ENCODE assay signal across 8 mouse cellular contexts in the genomic region with DNA sequence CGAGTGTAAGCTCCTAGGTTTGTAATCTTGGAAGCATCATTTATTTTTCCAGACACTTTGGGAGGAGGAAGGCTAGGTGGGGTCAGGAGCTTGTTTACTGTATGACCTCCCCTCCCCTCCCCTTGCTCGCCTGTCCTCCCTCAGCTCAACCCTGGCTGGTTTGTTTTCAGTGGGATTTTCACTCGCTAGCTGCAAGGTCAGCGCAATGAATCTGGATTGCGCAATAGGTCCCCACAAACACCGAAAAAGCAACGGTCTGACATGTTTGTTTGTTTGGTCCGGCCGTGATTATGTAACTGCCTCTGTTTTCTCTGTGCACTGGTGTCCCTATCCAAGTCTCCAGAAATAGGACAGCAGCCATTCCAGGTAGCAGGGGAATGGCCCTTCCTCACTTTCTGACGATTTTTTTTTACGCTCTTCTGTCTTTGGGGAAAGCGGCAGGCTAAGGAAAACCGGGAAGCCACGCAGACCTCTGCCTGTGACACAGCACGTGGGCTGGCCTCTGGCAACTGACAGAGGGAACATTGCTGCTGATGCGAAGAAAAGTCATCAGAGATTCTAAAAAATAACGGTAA.
DNase-seq lines count a peak whose midpoint lies in the region; ATAC-seq and TF ChIP-seq lines count a peak whose summit lies in the region.

No protein-coding gene starts in this region.

- H3K27me3 ChIP-seq in spleen, adult 2 months (ENCODE audit: control insufficient read depth, insufficient read depth, low read length): no peaks in the 10 kb centered on the region
- H3K27me3 ChIP-seq in embryonic facial prominence, embryonic 10.5 days (replicated peaks; ENCODE audit: low read depth, poor library complexity, severe bottlenecking): peaks cover 33% of the 10 kb centered on the region
- H3K27me3 ChIP-seq in hindbrain, embryonic 10.5 days (ENCODE audit: insufficient read depth, poor library complexity, severe bottlenecking): peaks cover 21% of the 10 kb centered on the region
- peaks cover 28% of the 10 kb centered on the region; the same call in 1 of the 2 replicates for H3K27me3 ChIP-seq in limb, embryonic 10.5 days (ENCODE audit: low read depth, poor library complexity, severe bottlenecking)

- TF ChIP-seq POLR2A in spleen, adult 2 months (IDR thresholded peaks at IDR 0.05; ENCODE audit: low read depth, low read length): no peak

- no peaks in the 10 kb centered on the region for H3K36me3 ChIP-seq in spleen, adult 2 months (ENCODE audit: control insufficient read depth, insufficient read depth, low read length)
- H3K36me3 ChIP-seq in embryonic facial prominence, embryonic 10.5 days (replicated peaks): no peaks in the 10 kb centered on the region
- H3K36me3 ChIP-seq in hindbrain, embryonic 10.5 days: no peaks in the 10 kb centered on the region
- H3K36me3 ChIP-seq in limb, embryonic 10.5 days: no peaks in the 10 kb centered on the region

- WGBS in spleen, adult 2 months: 45% methylated on average over 17 of the region's 17 CpGs
- 6% methylated on average over 17 of the region's 17 CpGs for WGBS in embryonic facial prominence, embryonic 10.5 days
- 6% methylated on average over 17 of the region's 17 CpGs for WGBS in hindbrain, embryonic 10.5 days
- 8% methylated on average over 17 of the region's 17 CpGs for WGBS in limb, embryonic 10.5 days

- no peak for DNase-seq in spleen, adult 2 months (ENCODE audit: low read depth in 1 of 2, low spot score in 2 of 2)
- no peak for DNase-seq in spleen, adult 12 weeks (ENCODE audit: low spot score)
- peak; percentile 30 for DNase-seq in embryonic facial prominence, embryonic 10.5 days (ENCODE audit: low spot score)
- DNase-seq in hindbrain, embryonic 10.5 days (ENCODE audit: low spot score): peak; percentile 24
- DNase-seq in limb, embryonic 10.5 days (ENCODE audit: low spot score): peak; percentile 39
- no peak for DNase-seq in B cell, adult 2 months
- DNase-seq in thymus, postnatal 0 days (ENCODE audit: low spot score): no peak

- no peak for TF ChIP-seq CTCF in spleen, adult 2 months (IDR thresholded peaks at IDR 0.05; ENCODE audit: extremely low read depth, insufficient read depth, insufficient read length, insufficient replicate concordance)

- H3K27ac ChIP-seq in spleen, adult 2 months (ENCODE audit: insufficient read depth, low read length): peak overlapping the region; percentile 24; the same call in 1 of the 2 replicates
- H3K27ac ChIP-seq in embryonic facial prominence, embryonic 10.5 days (replicated peaks): peak overlapping the region; percentile 82
- peak overlapping the region; percentile 75 for H3K27ac ChIP-seq in hindbrain, embryonic 10.5 days
- peak overlapping the region; percentile 80 for H3K27ac ChIP-seq in limb, embryonic 10.5 days

- no peaks in the 10 kb centered on the region for H3K9me3 ChIP-seq in embryonic facial prominence, embryonic 10.5 days
- H3K9me3 ChIP-seq in hindbrain, embryonic 10.5 days: no peaks in the 10 kb centered on the region
- H3K9me3 ChIP-seq in limb, embryonic 10.5 days (replicated peaks): no peaks in the 10 kb centered on the region

- H3K4me1 ChIP-seq in spleen, adult 2 months (ENCODE audit: control insufficient read depth, insufficient read depth, insufficient read length): peaks cover 9% of the 10 kb centered on the region
- H3K4me1 ChIP-seq in embryonic facial prominence, embryonic 10.5 days: peaks cover 37% of the 10 kb centered on the region
- H3K4me1 ChIP-seq in hindbrain, embryonic 10.5 days (replicated peaks): peaks cover 38% of the 10 kb centered on the region
- peaks cover 26% of the 10 kb centered on the region for H3K4me1 ChIP-seq in limb, embryonic 10.5 days

- peak; percentile 24; the same call in 1 of the 2 replicates for ATAC-seq in megakaryocyte progenitor cell, adult 5-6 weeks (replicated peaks; ENCODE audit: poor library complexity)

- no peak overlapping the region for H3K4me3 ChIP-seq in spleen, adult 2 months (ENCODE audit: extremely low read depth, insufficient read depth, insufficient read length)
- peak overlapping the region; percentile 39 for H3K4me3 ChIP-seq in embryonic facial prominence, embryonic 10.5 days
- peak overlapping the region; percentile 40 for H3K4me3 ChIP-seq in hindbrain, embryonic 10.5 days
- peak overlapping the region; percentile 37 for H3K4me3 ChIP-seq in limb, embryonic 10.5 days

Comparison
In these comparisons a context has a peak if more than half of its experiments do, and no peak if none do; other contexts are left out.
1. DNase-seq: peak in embryonic facial prominence, embryonic 10.5 days (single experiment), hindbrain, embryonic 10.5 days (single experiment) and limb, embryonic 10.5 days (single experiment); none in spleen, adult 2 months (0 of 2), spleen, adult 12 weeks (single experiment), B cell, adult 2 months (0 of 2) and thymus, postnatal 0 days (single experiment).
2. H3K27ac ChIP-seq: peak in every context shown above with its lines; median percentile 82 in embryonic facial prominence, embryonic 10.5 days; 80 in limb, embryonic 10.5 days; 75 in hindbrain, embryonic 10.5 days; 24 in spleen, adult 2 months.